Mouse (Mus musculus): ENCODE data around the gene Fgf14. TPM values are rescaled to one million over a fixed set of nuclear protein-coding genes. Genes with fewer than 3 reads are reported as not detected.

Gene Fgf14
- 0.03 TPM in 1 of 2 replicates, not detected in the other for polyA plus RNA-seq (2012; rRNA removed)

- H3K4me1 ChIP-seq (ENCODE audit: control insufficient read depth, insufficient read depth, insufficient read length, low read length): no peaks in the 10 kb centered on the region
- no peaks in the 10 kb centered on the region for H3K27me3 ChIP-seq (ENCODE audit: control insufficient read depth, insufficient read depth, low read length)
- H3K4me3 ChIP-seq (ENCODE audit: low read depth, low read length): no peak within 1 kb of the TSS
- no peaks in the 10 kb centered on the region for H3K36me3 ChIP-seq (ENCODE audit: control insufficient read depth, insufficient read depth, low read length)
- no peak for TF ChIP-seq CTCF (IDR thresholded peaks at IDR 0.05; ENCODE audit: extremely low read depth, insufficient read length, insufficient replicate concordance, low read depth, low read length)
- no peak for TF ChIP-seq POLR2A (IDR thresholded peaks at IDR 0.05; ENCODE audit: low read depth, low read length)
- H3K27ac ChIP-seq (ENCODE audit: insufficient read depth, low read depth, low read length): no peak within 1 kb of the TSS
- WGBS: 24% methylated on average over 12 of the region's 12 CpGs
These were observed at the start of gene Fgf14 for GRCm38 (mm10) chr14:124676506-124677177. Gene Fgf14, minus strand, starts transcription at chr14:124677127.

GRCm38 (mm10) chr14:124677379-124677778 lies 452 bp upstream of the Fgf14 start:
- Histone ChIP-seq H3K27ac (ENCODE audit: insufficient read depth, low read depth, low read length) (no peak overlapping the region), H3K27me3 (ENCODE audit: control insufficient read depth, insufficient read depth, low read length) (no peaks in the 10 kb centered on the region), H3K4me3 (ENCODE audit: low read depth, low read length) (no peak overlapping the region), H3K36me3 (ENCODE audit: control insufficient read depth, insufficient read depth, low read length) (no peaks in the 10 kb centered on the region), H3K4me1 (ENCODE audit: control insufficient read depth, insufficient read depth, insufficient read length, low read length) (no peaks in the 10 kb centered on the region)
- TF ChIP-seq CTCF (IDR thresholded peaks at IDR 0.05; ENCODE audit: extremely low read depth, insufficient read length, insufficient replicate concordance, low read depth, low read length) (no peak), POLR2A (IDR thresholded peaks at IDR 0.05; ENCODE audit: low read depth, low read length) (no peak)
- 9% methylated on average over 10 of the region's 10 CpGs for WGBS

GRCm38 (mm10) chr14:124675654-124676505 lies 1.0 kb downstream of the Fgf14 start:
- no peak overlapping the region for H3K27ac ChIP-seq (ENCODE audit: insufficient read depth, low read depth, low read length)
- no peak overlapping the region for H3K4me3 ChIP-seq (ENCODE audit: low read depth, low read length)
- WGBS: 31% methylated on average over 23 of the region's 23 CpGs
- TF ChIP-seq POLR2A (IDR thresholded peaks at IDR 0.05; ENCODE audit: low read depth, low read length) (no peak), CTCF (IDR thresholded peaks at IDR 0.05; ENCODE audit: extremely low read depth, insufficient read length, insufficient replicate concordance, low read depth, low read length) (no peak)
- H3K27me3 ChIP-seq (ENCODE audit: control insufficient read depth, insufficient read depth, low read length): no peaks in the 10 kb centered on the region
- no peaks in the 10 kb centered on the region for H3K4me1 ChIP-seq (ENCODE audit: control insufficient read depth, insufficient read depth, insufficient read length, low read length)
- no peaks in the 10 kb centered on the region for H3K36me3 ChIP-seq (ENCODE audit: control insufficient read depth, insufficient read depth, low read length)

GRCm38 (mm10) chr14:124675142-124675653 lies 1.7 kb downstream of the Fgf14 start:
- H3K27ac ChIP-seq (ENCODE audit: insufficient read depth, low read depth, low read length): no peak overlapping the region
- no peak for TF ChIP-seq POLR2A (IDR thresholded peaks at IDR 0.05; ENCODE audit: low read depth, low read length)
- TF ChIP-seq CTCF (IDR thresholded peaks at IDR 0.05; ENCODE audit: extremely low read depth, insufficient read length, insufficient replicate concordance, low read depth, low read length): no peak
- no peaks in the 10 kb centered on the region for H3K4me1 ChIP-seq (ENCODE audit: control insufficient read depth, insufficient read depth, insufficient read length, low read length)
- H3K36me3 ChIP-seq (ENCODE audit: control insufficient read depth, insufficient read depth, low read length): no peaks in the 10 kb centered on the region
- no peaks in the 10 kb centered on the region for H3K27me3 ChIP-seq (ENCODE audit: control insufficient read depth, insufficient read depth, low read length)
- H3K4me3 ChIP-seq (ENCODE audit: low read depth, low read length): no peak overlapping the region
- 6% methylated on average over 21 of the region's 21 CpGs for WGBS

- Histone ChIP-seq H3K27me3 (ENCODE audit: control insufficient read depth, insufficient read depth, low read length) (no peaks in the 10 kb centered on the region), H3K27ac (ENCODE audit: insufficient read depth, low read depth, low read length) (no peak overlapping the region), H3K36me3 (ENCODE audit: control insufficient read depth, insufficient read depth, low read length) (no peaks in the 10 kb centered on the region), H3K4me1 (ENCODE audit: control insufficient read depth, insufficient read depth, insufficient read length, low read length) (no peaks in the 10 kb centered on the region), H3K4me3 (ENCODE audit: low read depth, low read length) (no peak overlapping the region)
- TF ChIP-seq CTCF (IDR thresholded peaks at IDR 0.05; ENCODE audit: extremely low read depth, insufficient read length, insufficient replicate concordance, low read depth, low read length): no peak
- TF ChIP-seq POLR2A (IDR thresholded peaks at IDR 0.05; ENCODE audit: low read depth, low read length): no peak
- 44% methylated on average over 8 of the region's 8 CpGs for WGBS
These were observed 2.3 kb downstream of the Fgf14 start for GRCm38 (mm10) chr14:124674536-124675141.

- H3K27me3 ChIP-seq (ENCODE audit: control insufficient read depth, insufficient read depth, low read length): no peaks in the 10 kb centered on the region
- no peak overlapping the region for H3K27ac ChIP-seq (ENCODE audit: insufficient read depth, low read depth, low read length)
- H3K4me1 ChIP-seq (ENCODE audit: control insufficient read depth, insufficient read depth, insufficient read length, low read length): no peaks in the 10 kb centered on the region
- no peaks in the 10 kb centered on the region for H3K36me3 ChIP-seq (ENCODE audit: control insufficient read depth, insufficient read depth, low read length)
- H3K4me3 ChIP-seq (ENCODE audit: low read depth, low read length): no peak overlapping the region
- 24% methylated on average over 7 of the region's 7 CpGs for WGBS
- no peak for TF ChIP-seq CTCF (IDR thresholded peaks at IDR 0.05; ENCODE audit: extremely low read depth, insufficient read length, insufficient replicate concordance, low read depth, low read length)
- TF ChIP-seq POLR2A (IDR thresholded peaks at IDR 0.05; ENCODE audit: low read depth, low read length): no peak
These were observed 7.2 kb downstream of the Fgf14 start for GRCm38 (mm10) chr14:124669739-124670138.
